Mouse (Mus musculus) CD4-positive, CD25-positive, alpha-beta regulatory T cell, adult 4 months (primary cell): ENCODE measurements around the gene Tnrc6a. TPM values are rescaled to one million over a fixed set of nuclear protein-coding genes. Genes with fewer than 3 reads are reported as not detected.
A peak's percentile ranks its signal among the peaks of the same experiment; 100 is the strongest.

ENCODE experiments used
- ATAC-seq: one replicate; pipeline ENCODE4 v1.8.0; 2017
- polyA plus RNA-seq, 2 experiments: library from polyadenylated mRNA; unstranded; fragments of 100-300 nt; shearing (Covaris generic); gene quantifications; one replicate each; pipeline ENCODE4 v1.2.1; 2017

The Tnrc6a gene
- polyA plus RNA-seq, 2 experiments from 2014 or later = 41.3 to 135 TPM

GRCm38 (mm10) chr7:123126056-123126455 is 2.4 kb downstream of the Tnrc6a start:
- ATAC-seq = no peak

GRCm38 (mm10) chr7:123127301-123127700 is 3.6 kb downstream of the Tnrc6a start:
- ATAC-seq = no peak

GRCm38 (mm10) chr7:123127981-123128380 is 4.3 kb downstream of the Tnrc6a start:
- ATAC-seq = no peak

- ATAC-seq = no peak
Observed at GRCm38 (mm10) chr7:123129061-123129460, 5.4 kb downstream of the Tnrc6a start.

GRCm38 (mm10) chr7:123130198-123130597 is 6.5 kb downstream of the Tnrc6a start:
- no peak for ATAC-seq

- no peak for ATAC-seq
Observed at GRCm38 (mm10) chr7:123132401-123132800, 8.7 kb downstream of the Tnrc6a start.

GRCm38 (mm10) chr7:123134876-123135275 is 11.2 kb downstream of the Tnrc6a start:
- peak; percentile 77 for ATAC-seq

- ATAC-seq = no peak
Observed at GRCm38 (mm10) chr7:123135655-123136054, 12.0 kb downstream of the Tnrc6a start.

GRCm38 (mm10) chr7:123138001-123138400 is 14.3 kb downstream of the Tnrc6a start:
- ATAC-seq = no peak

GRCm38 (mm10) chr7:123146141-123146846 is 22.6 kb downstream of the Tnrc6a start:
- no peak for ATAC-seq

GRCm38 (mm10) chr7:123147787-123148186 is 24.1 kb downstream of the Tnrc6a start:
- ATAC-seq = no peak

- no peak for ATAC-seq
Observed at GRCm38 (mm10) chr7:123148935-123149334, 25.2 kb downstream of the Tnrc6a start.

- no peak for ATAC-seq
Observed at GRCm38 (mm10) chr7:123162346-123162745, 38.7 kb downstream of the Tnrc6a start.

GRCm38 (mm10) chr7:123167436-123167835 is 43.8 kb downstream of the Tnrc6a start:
- no peak for ATAC-seq

GRCm38 (mm10) chr7:123169618-123170017 is 45.9 kb downstream of the Tnrc6a start:
- no peak for ATAC-seq

GRCm38 (mm10) chr7:123172101-123172500 is 48.4 kb downstream of the Tnrc6a start:
- ATAC-seq = no peak

- ATAC-seq = no peak
Observed at GRCm38 (mm10) chr7:123177215-123177614, 53.5 kb downstream of the Tnrc6a start.

GRCm38 (mm10) chr7:123181787-123182701 is 58.4 kb downstream of the Tnrc6a start:
- ATAC-seq = no peak

- no peak for ATAC-seq
Observed at GRCm38 (mm10) chr7:123184891-123185290, 61.2 kb downstream of the Tnrc6a start.

GRCm38 (mm10) chr7:123186463-123186862 is 62.8 kb downstream of the Tnrc6a start:
- ATAC-seq = no peak

GRCm38 (mm10) chr7:123187246-123187645 is 63.6 kb downstream of the Tnrc6a start:
- no peak for ATAC-seq

GRCm38 (mm10) chr7:123188462-123188861 is 64.8 kb downstream of the Tnrc6a start:
- ATAC-seq = peak; percentile 76

- peak; percentile 46 for ATAC-seq
Observed at GRCm38 (mm10) chr7:123189762-123190161, 66.1 kb downstream of the Tnrc6a start.

- no peak for ATAC-seq
Observed at GRCm38 (mm10) chr7:123191731-123192130, 68.0 kb downstream of the Tnrc6a start.
